Mouse (Mus musculus) MEL (cell line): ENCODE data around the gene Cep295nl.
A peak's percentile ranks its signal among the peaks of the same experiment; 100 is the strongest.

Experiments
- BHLHE40 ChIP-seq: IDR thresholded peaks from 2 replicates; pipeline ENCODE4 v1.6.1; 2012; ENCODE audit warnings: low read depth, mild to moderate bottlenecking, inconsistent platforms, low read length, improper control_type of control experiment, borderline replicate concordance
- CHD2 ChIP-seq: IDR thresholded peaks from 2 replicates; pipeline ENCODE4 v1.6.1; 2011; ENCODE audit warnings: low read length, improper control_type of control experiment
- CTCF ChIP-seq, 3 experiments: IDR thresholded peaks in 2 of 3; conservative IDR thresholded peaks in 1 of 3; 2 replicates each; pipeline ENCODE4 v1.5.1; 2011 to 2012; ENCODE audit warnings: low read length in 3 of 3, low read depth in 2 of 3, mild to moderate bottlenecking in 2 of 3, improper control_type of control experiment in 1 of 3, inconsistent platforms in 1 of 3, mixed read lengths in 1 of 3, moderate library complexity in 1 of 3; ENCODE audit not compliant: control insufficient read depth in 1 of 3, insufficient read depth in 1 of 3, poor library complexity in 1 of 3, severe bottlenecking in 1 of 3
- GATA1 ChIP-seq: IDR thresholded peaks from 2 replicates; pipeline ENCODE4 v1.6.1; 2011; ENCODE audit warnings: low read depth, low read length, improper control_type of control experiment
- KAT2A ChIP-seq: conservative IDR thresholded peaks from 2 replicates; pipeline ENCODE4 v1.6.1; 2012; ENCODE audit warnings: low read depth, low read length, improper control_type of control experiment, inconsistent platforms
- MAFK ChIP-seq: IDR thresholded peaks from 2 replicates; pipeline ENCODE4 v1.6.1; 2011; ENCODE audit warnings: low read depth, mild to moderate bottlenecking, low read length, improper control_type of control experiment, borderline replicate concordance
- NELFE ChIP-seq: IDR thresholded peaks from 2 replicates; pipeline ENCODE4 v1.6.1; 2011; ENCODE audit warnings: low read depth, low read length, improper control_type of control experiment
- POLR2A ChIP-seq, 2 experiments: IDR thresholded peaks; 2 replicates each; pipeline ENCODE4 v1.6.1; 2011 to 2012; ENCODE audit warnings: low read length in 2 of 2, mild to moderate bottlenecking in 2 of 2, control low read depth in 1 of 2, improper control_type of control experiment in 1 of 2, low read depth in 1 of 2, moderate library complexity in 1 of 2; ENCODE audit not compliant: control insufficient read depth in 1 of 2, insufficient read depth in 1 of 2, poor library complexity in 1 of 2
- POLR2AphosphoS5 ChIP-seq: IDR thresholded peaks from 2 replicates; pipeline ENCODE4 v1.6.1; 2012; ENCODE audit warnings: low read depth, borderline replicate concordance, mild to moderate bottlenecking, inconsistent platforms, low read length, moderate library complexity, mixed read lengths
- RCOR1 ChIP-seq: IDR thresholded peaks from 2 replicates; pipeline ENCODE4 v1.6.1; 2012; ENCODE audit warnings: low read depth, mild to moderate bottlenecking, inconsistent platforms, low read length, improper control_type of control experiment
- TBP ChIP-seq: IDR thresholded peaks from 2 replicates; pipeline ENCODE4 v1.8.0; 2011; ENCODE audit warnings: low read depth, low read length, improper control_type of control experiment
- ZMIZ1 ChIP-seq: IDR thresholded peaks from 2 replicates; pipeline ENCODE4 v1.6.1; 2012; ENCODE audit warnings: low read depth, mild to moderate bottlenecking, inconsistent platforms, low read length, improper control_type of control experiment, moderate library complexity

DNA sequence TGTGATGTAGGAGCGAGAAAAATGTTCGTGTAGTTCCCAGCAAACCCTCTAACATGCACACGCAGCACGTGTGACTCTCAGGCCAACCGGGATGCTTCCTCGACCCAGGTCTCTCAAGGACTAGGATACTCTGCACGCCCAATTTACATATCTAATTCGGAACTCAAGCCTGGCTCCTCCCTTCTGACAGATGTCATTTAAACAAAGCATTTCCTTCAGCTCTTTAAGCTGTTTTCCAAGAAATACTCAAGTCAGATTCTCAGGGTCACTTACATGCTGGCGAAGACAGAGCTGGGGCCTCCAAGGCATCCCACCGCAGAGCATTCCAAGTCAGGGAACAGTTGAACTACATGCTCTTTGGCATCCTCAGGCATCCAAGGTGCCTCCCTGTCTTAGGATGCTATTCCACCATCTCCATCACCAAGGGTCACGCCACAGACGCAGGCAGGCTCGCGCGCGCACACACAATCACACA, 53.2 kb downstream of the Cep295nl start:
- TF ChIP-seq POLR2AphosphoS5 (no peak), POLR2A (IDR thresholded peaks at IDR 0.05; ENCODE audit: control insufficient read depth in 1 of 2, insufficient read depth in 1 of 2, low read depth in 1 of 2, low read length in 2 of 2, poor library complexity in 1 of 2) (peak in 1 of 2 experiments; percentile 49; a peak in 1 of 4 replicates), RCOR1 (no peak), TBP (peak; percentile 46; the same call in 1 of the 2 replicates), KAT2A (no peak), CTCF (IDR thresholded peaks at IDR 0.05 in 2 of 3, conservative IDR thresholded peaks at IDR 0.05 in 1 of 3; ENCODE audit: control insufficient read depth in 1 of 3, insufficient read depth in 1 of 3, low read depth in 2 of 3, low read length in 3 of 3, poor library complexity in 1 of 3, severe bottlenecking in 1 of 3) (no peak), BHLHE40 (no peak; the same call in 1 of the 2 replicates), CHD2 (no peak), ZMIZ1 (no peak), MAFK (no peak), GATA1 (no peak), NELFE (no peak)
